Mouse (Mus musculus) MEL (cell line): ENCODE results near the gene Steap3. TPM values are rescaled to one million over a fixed set of nuclear protein-coding genes. Genes with fewer than 3 reads are reported as not detected.

ENCODE experiments used
- DNase-seq: peaks from one replicate; pipeline ENCODE4 v3.0.0; 2011; ENCODE audit warnings: low read depth, low spot score
- H3K27ac ChIP-seq: 2 replicates; pipeline ENCODE4 v1.5.1; 2012; ENCODE audit warnings: low read depth, mild to moderate bottlenecking, control low read depth, low read length, moderate library complexity; ENCODE audit not compliant: control insufficient read depth
- H3K27me3 ChIP-seq, 2 experiments: fragments of 150-350 bp in 1 of 2; sonication (generic) in 1 of 2; 2 replicates each; pipeline ENCODE4 v1.6.1; 2012; ENCODE audit warnings: low read length in 2 of 2, mild to moderate bottlenecking in 2 of 2, improper control_type of control experiment in 1 of 2, moderate library complexity in 1 of 2; ENCODE audit not compliant: insufficient read depth in 2 of 2, control insufficient read depth in 1 of 2
- H3K36me3 ChIP-seq, 2 experiments: 2 replicates each; pipeline ENCODE4 v1.6.1; 2012 to 2014; ENCODE audit warnings: low read length in 2 of 2, improper control_type of control experiment in 1 of 2, inconsistent platforms in 1 of 2, mild to moderate bottlenecking in 1 of 2; ENCODE audit not compliant: insufficient read depth in 2 of 2, control insufficient read depth in 1 of 2
- H3K4me1 ChIP-seq, 2 experiments: fragments of 150-350 bp in 1 of 2; sonication (generic) in 1 of 2; 2 replicates each; pipeline ENCODE4 v1.6.1; 2012; ENCODE audit warnings: low read length in 2 of 2, improper control_type of control experiment in 1 of 2, mild to moderate bottlenecking in 1 of 2; ENCODE audit not compliant: insufficient read depth in 2 of 2, control insufficient read depth in 1 of 2
- H3K4me3 ChIP-seq, 2 experiments: fragments of 150-350 bp in 1 of 2; sonication (generic) in 1 of 2; 2 replicates each; pipeline ENCODE4 v1.5.1; 2012; ENCODE audit warnings: low read depth in 2 of 2, low read length in 2 of 2, mild to moderate bottlenecking in 2 of 2, moderate library complexity in 2 of 2, control low read depth in 1 of 2, improper control_type of control experiment in 1 of 2; ENCODE audit not compliant: control insufficient read depth in 1 of 2, insufficient read depth in 1 of 2
- H3K79me2 ChIP-seq: 2 replicates; pipeline ENCODE4 v1.6.1; 2012; ENCODE audit warnings: mild to moderate bottlenecking, low read length, moderate library complexity; ENCODE audit not compliant: control insufficient read depth, poor library complexity, insufficient read depth
- H3K9ac ChIP-seq: 2 replicates; pipeline ENCODE4 v1.6.1; 2012; ENCODE audit warnings: low read depth, mild to moderate bottlenecking, control low read depth, low read length, moderate library complexity; ENCODE audit not compliant: control insufficient read depth, poor library complexity, severe bottlenecking
- H3K9me3 ChIP-seq: fragments of 150-350 bp; sonication (generic); replicated peaks from 2 replicates; pipeline ENCODE4 v1.6.1; 2012; ENCODE audit warnings: mild to moderate bottlenecking, low read length, improper control_type of control experiment, moderate library complexity; ENCODE audit not compliant: insufficient read depth
- E2F4 ChIP-seq: IDR thresholded peaks from 2 replicates; pipeline ENCODE4 v1.6.1; 2011; ENCODE audit warnings: low read depth, low read length, improper control_type of control experiment, borderline replicate concordance
- ELF1 ChIP-seq: IDR thresholded peaks from 2 replicates; pipeline ENCODE4 v1.6.1; 2014; ENCODE audit warnings: low read depth, mild to moderate bottlenecking, inconsistent platforms, low read length, improper control_type of control experiment, moderate library complexity
- GABPA ChIP-seq: IDR thresholded peaks from 2 replicates; pipeline ENCODE4 v1.6.1; 2012; ENCODE audit warnings: low read depth, mild to moderate bottlenecking, inconsistent platforms, low read length, improper control_type of control experiment, moderate library complexity
- JUND ChIP-seq: IDR thresholded peaks from 2 replicates; pipeline ENCODE4 v1.6.1; 2011; ENCODE audit warnings: low read depth, mild to moderate bottlenecking, improper control_type of control experiment, low read length
- MAZ ChIP-seq: IDR thresholded peaks from 2 replicates; pipeline ENCODE4 v1.6.1; 2012; ENCODE audit warnings: low read depth, mild to moderate bottlenecking, inconsistent platforms, low read length, improper control_type of control experiment
- MEF2A ChIP-seq: IDR thresholded peaks from 2 replicates; pipeline ENCODE4 v1.6.1; 2014; ENCODE audit warnings: low read depth, mild to moderate bottlenecking, inconsistent platforms, low read length, improper control_type of control experiment; ENCODE audit not compliant: poor library complexity, insufficient replicate concordance, severe bottlenecking; ENCODE audit errors: extremely low read depth
- MXI1 ChIP-seq: IDR thresholded peaks from 2 replicates; pipeline ENCODE4 v1.6.1; 2011; ENCODE audit warnings: mild to moderate bottlenecking, low read depth, low read length, improper control_type of control experiment
- MYB ChIP-seq: IDR thresholded peaks from 2 replicates; pipeline ENCODE4 v1.6.1; 2011; ENCODE audit warnings: mild to moderate bottlenecking, low read depth, low read length, improper control_type of control experiment
- NELFE ChIP-seq: IDR thresholded peaks from 2 replicates; pipeline ENCODE4 v1.6.1; 2011; ENCODE audit warnings: low read depth, low read length, improper control_type of control experiment
- NRF1 ChIP-seq: IDR thresholded peaks from 2 replicates; pipeline ENCODE4 v1.6.1; 2014; ENCODE audit warnings: low read depth, mild to moderate bottlenecking, inconsistent platforms, low read length, improper control_type of control experiment, moderate library complexity; ENCODE audit not compliant: poor library complexity, insufficient read depth, severe bottlenecking
- POLR2A ChIP-seq, 2 experiments: IDR thresholded peaks; 2 replicates each; pipeline ENCODE4 v1.6.1; 2011 to 2012; ENCODE audit warnings: low read length in 2 of 2, mild to moderate bottlenecking in 2 of 2, control low read depth in 1 of 2, improper control_type of control experiment in 1 of 2, low read depth in 1 of 2, moderate library complexity in 1 of 2; ENCODE audit not compliant: control insufficient read depth in 1 of 2, insufficient read depth in 1 of 2, poor library complexity in 1 of 2
- POLR2AphosphoS5 ChIP-seq: IDR thresholded peaks from 2 replicates; pipeline ENCODE4 v1.6.1; 2012; ENCODE audit warnings: low read depth, borderline replicate concordance, mild to moderate bottlenecking, inconsistent platforms, low read length, moderate library complexity, mixed read lengths
- TAL1 ChIP-seq: IDR thresholded peaks from 2 replicates; pipeline ENCODE4 v1.6.1; 2012; ENCODE audit warnings: mild to moderate bottlenecking, inconsistent platforms, low read length, moderate library complexity, mixed read lengths
- UBTF ChIP-seq: IDR thresholded peaks from 2 replicates; pipeline ENCODE4 v1.6.1; 2012; ENCODE audit warnings: low read depth, mild to moderate bottlenecking, inconsistent platforms, low read length, improper control_type of control experiment, moderate library complexity, borderline replicate concordance; ENCODE audit not compliant: insufficient read depth
- ZC3H11A ChIP-seq: IDR thresholded peaks from 2 replicates; pipeline ENCODE4 v1.6.1; 2012; ENCODE audit warnings: low read depth, mild to moderate bottlenecking, inconsistent platforms, low read length, improper control_type of control experiment
- ZNF384 ChIP-seq: IDR thresholded peaks from 2 replicates; pipeline ENCODE4 v1.6.1; 2012; ENCODE audit warnings: low read depth, mild to moderate bottlenecking, inconsistent platforms, low read length, improper control_type of control experiment
- polyA plus RNA-seq, 2 experiments: library from polyadenylated mRNA; stranded (reverse) in 1 of 2; unstranded in 1 of 2; fragments of >175 nt in 1 of 2; fragments of >200 nt in 1 of 2; gene quantifications; 2 replicates each; pipeline versions ENCODE4 v1.2.1 to v1.2.4; 2012; ENCODE audit warnings: low replicate concordance in 2 of 2, low read depth in 1 of 2; ENCODE audit not compliant: insufficient read length in 2 of 2, insufficient read depth in 1 of 2, missing spikeins in 1 of 2
- total RNA-seq: library from RNA; depleted of rRNA; stranded (reverse); fragments of 300-350 nt; gene quantifications from 2 replicates; pipeline ENCODE4 v1.2.3, GENCODE M21; 2012

Gene Steap3
- total and polyA plus RNA-seq, 3 experiments = 50.2 to 101 (median 98.2) TPM

- Histone ChIP-seq H3K79me2 (peaks cover 28% of the 10 kb centered on the region; the same call in 1 of the 2 replicates), H3K4me1 (peaks cover 1 to 19% of the 10 kb centered on the region in 2 experiments; a peak in 3 of 4 replicates), H3K27me3 (no peaks in the 10 kb centered on the region), H3K27ac (no peak overlapping the region), H3K9me3 (no peaks in the 10 kb centered on the region), H3K36me3 (peaks cover 11 to 18% of the 10 kb centered on the region in 2 experiments), H3K4me3 (no peak overlapping the region), H3K9ac (no peak overlapping the region)
- no peak for TF ChIP-seq JUND
- TF ChIP-seq UBTF = no peak
- no peak for TF ChIP-seq TAL1
- no peak for TF ChIP-seq MAZ
- no peak for DNase-seq
Observed at GRCm38 (mm10) chr1:120248156-120248555, 24.3 kb downstream of the Steap3 start.

GRCm38 (mm10) chr1:120247351-120247750, 25.2 kb downstream of the Steap3 start:
- Histone ChIP-seq H3K27me3 (no peaks in the 10 kb centered on the region), H3K4me3 (no peak overlapping the region), H3K79me2 (peaks cover 26% of the 10 kb centered on the region; the same call in 1 of the 2 replicates), H3K9me3 (no peaks in the 10 kb centered on the region), H3K4me1 (peaks cover 1 to 14% of the 10 kb centered on the region in 2 experiments; a peak in 3 of 4 replicates), H3K27ac (no peak overlapping the region), H3K36me3 (peaks cover 11 to 15% of the 10 kb centered on the region in 2 experiments), H3K9ac (no peak overlapping the region)
- DNase-seq = no peak
- TF ChIP-seq NELFE (no peak), E2F4 (no peak), POLR2A (IDR thresholded peaks at IDR 0.05; ENCODE audit: control insufficient read depth in 1 of 2, insufficient read depth in 1 of 2, low read depth in 1 of 2, low read length in 2 of 2, poor library complexity in 1 of 2) (no peak), ELF1 (no peak), UBTF (no peak), GABPA (no peak), ZC3H11A (no peak), ZNF384 (no peak), MYB (no peak), MXI1 (no peak), MEF2A (no peak), POLR2AphosphoS5 (no peak), NRF1 (no peak)
